ENCODE assay signal across 1 mouse cellular context in the genomic region with DNA sequence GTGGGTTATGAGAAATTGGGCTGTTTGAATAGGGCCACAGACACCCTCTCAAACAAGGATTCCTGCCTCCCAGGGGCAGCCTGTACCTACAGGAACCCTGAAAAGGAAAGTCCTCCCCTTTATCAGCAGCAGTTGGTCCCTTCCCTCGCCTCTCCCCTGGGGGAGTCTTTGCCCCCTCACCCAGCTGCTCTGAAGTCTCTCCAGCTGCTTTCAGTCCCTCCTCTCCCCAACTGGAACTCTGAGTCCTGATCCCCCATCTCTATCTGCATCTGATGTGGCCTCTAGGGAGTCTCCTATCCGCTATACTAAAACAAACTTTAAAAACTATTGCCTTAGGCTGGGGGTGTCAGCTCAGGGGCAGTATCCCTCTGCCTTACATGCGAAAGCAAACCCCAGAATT.
TF ChIP-seq lines count a peak whose summit lies in the region.

No protein-coding gene starts in this region.

TF ChIP-seq in C2C12, 6 proteins besides CTCF, POLR2A, EP300 and RAD21 (continued from another document):
- no peak for TF ChIP-seq MYOD1 (IDR thresholded peaks at IDR 0.05; ENCODE audit: control insufficient read depth, insufficient read length, low read depth)
